Comparison of ENCODE assay signal across 9 mouse cellular contexts in the genomic region with DNA sequence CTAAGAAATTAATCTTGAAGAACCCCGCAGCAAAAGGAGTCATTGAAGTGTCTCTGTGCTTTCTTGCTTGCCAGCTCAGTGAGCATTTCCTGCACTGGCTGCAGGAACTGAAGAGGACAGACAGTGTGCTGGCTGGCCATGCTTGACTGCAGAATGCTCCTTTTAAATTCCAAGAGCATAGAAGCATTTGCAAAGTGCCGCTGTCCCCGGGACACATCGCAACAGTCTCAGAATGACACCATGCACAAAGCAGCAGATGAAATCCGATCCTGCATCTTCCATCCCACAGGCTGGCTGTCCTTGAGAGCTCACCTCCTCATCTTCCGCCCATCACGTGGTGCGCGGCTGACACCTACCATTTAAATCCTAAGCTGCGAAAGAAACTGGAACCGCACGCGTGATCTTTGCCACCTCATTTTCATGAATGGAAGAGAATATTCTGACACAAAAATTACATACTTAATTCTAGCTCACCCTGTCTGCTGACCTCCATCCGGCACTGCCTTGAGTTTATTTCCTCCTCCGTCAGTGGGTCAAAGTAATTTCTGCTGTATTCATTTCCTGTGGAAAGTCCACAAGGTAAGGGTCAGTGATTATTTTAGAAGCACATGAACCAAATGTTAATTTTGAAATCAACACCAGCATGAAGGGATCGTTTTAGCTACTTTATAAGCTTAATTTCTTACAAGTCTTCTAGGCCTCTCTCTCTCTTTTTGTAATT.
DNase-seq lines count a peak whose midpoint lies in the region; ATAC-seq and TF ChIP-seq lines count a peak whose summit lies in the region.
"Had no signal": no experiment of that assay in that cellular context is flagged by ENCODE, and none has a peak within 500 bp of the region (broad histone marks: within the 10 kb centered on the region; RNA-seq: fewer than 3 reads in every experiment).

No protein-coding gene starts in this region.

- POLR2A ChIA-PET in Patski (lab: Charles Lee), result interaction anchor here (0.5 to 0.6 kb wide), 2 partner anchors 469 to 475 kb away, joined by 4 to 6 read pairs; partner anchors contain the start of gene Tfap2a

- no peak overlapping the region for H3K9ac ChIP-seq in forebrain, embryonic 12.5 days

- H3K4me1 ChIP-seq in forebrain, embryonic 12.5 days, result no peaks in the 10 kb centered on the region; the same call in 1 of the 2 replicates
- peaks cover 5% of the 10 kb centered on the region; the same call in 1 of the 2 replicates for H3K4me1 ChIP-seq in forebrain, embryonic 10.5 days
- H3K4me1 ChIP-seq in limb, embryonic 10.5 days, result peaks cover 13% of the 10 kb centered on the region

- no peak overlapping the region for H3K4me3 ChIP-seq in forebrain, embryonic 12.5 days (replicated peaks)
- H3K4me3 ChIP-seq in forebrain, embryonic 10.5 days, result no peak overlapping the region
- no peak overlapping the region for H3K4me3 ChIP-seq in limb, embryonic 10.5 days

- H3K27ac ChIP-seq in forebrain, embryonic 12.5 days, result no peak overlapping the region
- no peak overlapping the region for H3K27ac ChIP-seq in forebrain, embryonic 10.5 days
- H3K27ac ChIP-seq in limb, embryonic 10.5 days, result no peak overlapping the region

- H3K36me3 ChIP-seq in forebrain, embryonic 12.5 days (replicated peaks), result no peaks in the 10 kb centered on the region
- H3K36me3 ChIP-seq in forebrain, embryonic 10.5 days (replicated peaks), result no peaks in the 10 kb centered on the region
- no peaks in the 10 kb centered on the region for H3K36me3 ChIP-seq in limb, embryonic 10.5 days

- intact Hi-C loops in heart, postnatal 25 days (cut with DNase I), result no loop called here

- no peak for TF ChIP-seq CTCF in Patski (IDR thresholded peaks at IDR 0.05)

- in situ Hi-C loops in Patski (cut with MboI; ENCODE audit: low pct_unique_long_range_greater_than_20kb), result no loop called here

- CTCF ChIA-PET in Patski (lab: Charles Lee), result interaction anchor here (0.7 kb wide), 1 partner anchor 404 kb away, joined by 4 read pairs; no protein-coding TSS in a partner anchor

- H3K27me3 ChIP-seq in forebrain, embryonic 12.5 days, result no peaks in the 10 kb centered on the region
- no peaks in the 10 kb centered on the region for H3K27me3 ChIP-seq in forebrain, embryonic 10.5 days (ENCODE audit: poor library complexity, severe bottlenecking)
- H3K27me3 ChIP-seq in Patski, result no peaks in the 10 kb centered on the region
- no peaks in the 10 kb centered on the region for H3K27me3 ChIP-seq in limb, embryonic 10.5 days (ENCODE audit: low read depth, poor library complexity, severe bottlenecking)

- WGBS in forebrain, embryonic 12.5 days, result 69% methylated on average over 16 of the region's 16 CpGs
- WGBS in forebrain, embryonic 10.5 days, result 77% methylated on average over 16 of the region's 16 CpGs
- WGBS in limb, embryonic 10.5 days, result 77% methylated on average over 16 of the region's 16 CpGs

- no peak overlapping the region for H3K4me2 ChIP-seq in forebrain, embryonic 12.5 days

- peak; percentile 53; the same call in 1 of the 2 replicates for ATAC-seq in forebrain, embryonic 12.5 days (ENCODE audit: low FRiP score)
- ATAC-seq in Patski, result peak; percentile 51

- H3K9me3 ChIP-seq in forebrain, embryonic 12.5 days, result no peaks in the 10 kb centered on the region
- no peaks in the 10 kb centered on the region for H3K9me3 ChIP-seq in forebrain, embryonic 10.5 days
- H3K9me3 ChIP-seq in limb, embryonic 10.5 days (replicated peaks), result no peaks in the 10 kb centered on the region

- DNase-seq in forebrain, embryonic 10.5 days (ENCODE audit: extremely low spot score, low spot score), result no peak
- DNase-seq in Patski (ENCODE audit: low read depth, low spot score), result peak; percentile 31
- DNase-seq in cerebellum, postnatal 36 days, result peak; percentile 8 to 21
- DNase-seq in limb, embryonic 10.5 days (ENCODE audit: low spot score), result peak; percentile 30
- no peak for DNase-seq in thymus, postnatal 25 days
- DNase-seq in gastrocnemius, adult 18-20 months (ENCODE audit: low spot score), result no peak
- DNase-seq in heart, postnatal 25 days (ENCODE audit: low spot score), result no peak
- DNase-seq: lung, adult 18-20 months had no signal

Comparison
In these comparisons a context has a peak if more than half of its experiments do, and no peak if none do; other contexts are left out.
1. DNase-seq: peak in Patski (single experiment), cerebellum, postnatal 36 days (2 of 2) and limb, embryonic 10.5 days (single experiment); none in forebrain, embryonic 10.5 days (single experiment), thymus, postnatal 25 days (single experiment), gastrocnemius, adult 18-20 months (single experiment) and heart, postnatal 25 days (single experiment).